Mouse (Mus musculus) cortical plate, adult 2 months (tissue): Measurements from ENCODE around the gene Sun1. TPM values are rescaled to one million over a fixed set of nuclear protein-coding genes. Genes with fewer than 3 reads are reported as not detected.

Experiments used
- H3K27ac ChIP-seq: fragments of 200-500 bp; 2 replicates; pipeline ENCODE4 v1.5.1; 2012; ENCODE audit warnings: low read length, control low read depth, inconsistent platforms; ENCODE audit not compliant: insufficient read depth
- H3K4me1 ChIP-seq: fragments of 200-500 bp; 2 replicates; pipeline ENCODE4 v1.6.1; 2011; ENCODE audit warnings: low read length; ENCODE audit not compliant: control insufficient read depth, insufficient read depth
- H3K4me3 ChIP-seq: fragments of 200-500 bp; 2 replicates; pipeline ENCODE4 v1.5.1; 2011; ENCODE audit warnings: mild to moderate bottlenecking, low read length, control low read depth; ENCODE audit not compliant: insufficient read depth
- CTCF ChIP-seq: fragments of 200-500 bp; IDR thresholded peaks from 2 replicates; pipeline ENCODE4 v1.5.1; 2011; ENCODE audit warnings: mild to moderate bottlenecking, control low read depth, low read length; ENCODE audit not compliant: insufficient read depth; ENCODE audit errors: extremely low read depth
- POLR2A ChIP-seq: fragments of 200-500 bp; IDR thresholded peaks from 2 replicates; pipeline ENCODE4 v1.6.1; 2011; ENCODE audit warnings: mild to moderate bottlenecking, low read length, control low read depth; ENCODE audit not compliant: insufficient read depth; ENCODE audit errors: extremely low read depth
- polyA plus RNA-seq: library from polyadenylated mRNA; depleted of rRNA; stranded (reverse); fragments of >200 nt; gene quantifications from 2 replicates; pipeline ENCODE4 v1.2.3, GENCODE M21; 2012; rRNA removed

Gene Sun1
- polyA plus RNA-seq, 1 experiment: 115 TPM

GRCm38 (mm10) chr5:139288591-139288990 lies 88.2 kb downstream of the Sun1 start:
- Histone ChIP-seq H3K27ac (no peak overlapping the region), H3K4me3 (no peak overlapping the region), H3K4me1 (peaks cover 2% of the 10 kb centered on the region; the same call in 1 of the 2 replicates)
- no peak for TF ChIP-seq POLR2A
- TF ChIP-seq CTCF: no peak

DNA sequence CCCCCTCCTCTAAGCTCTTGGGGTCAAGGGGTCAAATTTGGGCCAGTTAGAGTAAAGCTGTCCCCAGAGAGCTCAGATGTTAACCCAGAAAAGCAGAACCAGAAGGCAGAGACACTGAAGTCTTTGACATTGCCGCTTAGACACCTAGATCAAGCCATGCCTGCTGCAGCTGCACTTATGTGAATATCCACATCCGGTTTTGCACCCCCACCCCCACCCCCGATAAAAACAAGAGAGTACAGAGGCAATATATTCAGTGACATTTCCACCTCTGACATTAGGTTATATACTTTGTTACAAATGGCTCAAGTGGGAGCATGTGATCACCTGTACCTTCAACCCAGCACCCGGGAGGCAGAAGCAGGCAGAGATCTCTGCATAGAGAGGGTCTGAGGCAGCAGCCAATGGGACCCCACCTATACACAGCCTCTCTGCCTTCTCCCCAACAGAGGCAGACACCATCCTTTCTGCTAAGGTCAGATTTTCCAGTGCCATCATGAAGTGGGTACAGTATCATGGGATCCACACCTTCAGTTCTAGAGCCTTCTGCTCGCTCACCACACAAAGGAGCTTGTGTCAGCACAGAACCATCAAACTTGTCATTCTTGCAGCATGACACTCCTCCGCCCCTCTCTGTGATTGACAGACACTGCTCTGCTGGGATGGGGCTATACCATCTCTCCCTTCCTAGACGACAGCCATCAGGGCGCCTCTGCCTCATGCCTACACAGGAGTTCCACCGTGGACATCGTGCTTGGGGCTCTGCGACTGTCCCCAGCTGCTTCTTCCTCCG lies 90.2 kb downstream of the Sun1 start:
- TF ChIP-seq POLR2A: no peak
- H3K4me1 ChIP-seq: peaks cover 2% of the 10 kb centered on the region; the same call in 1 of the 2 replicates
- no peak overlapping the region for H3K4me3 ChIP-seq
- H3K27ac ChIP-seq: no peak overlapping the region

DNA sequence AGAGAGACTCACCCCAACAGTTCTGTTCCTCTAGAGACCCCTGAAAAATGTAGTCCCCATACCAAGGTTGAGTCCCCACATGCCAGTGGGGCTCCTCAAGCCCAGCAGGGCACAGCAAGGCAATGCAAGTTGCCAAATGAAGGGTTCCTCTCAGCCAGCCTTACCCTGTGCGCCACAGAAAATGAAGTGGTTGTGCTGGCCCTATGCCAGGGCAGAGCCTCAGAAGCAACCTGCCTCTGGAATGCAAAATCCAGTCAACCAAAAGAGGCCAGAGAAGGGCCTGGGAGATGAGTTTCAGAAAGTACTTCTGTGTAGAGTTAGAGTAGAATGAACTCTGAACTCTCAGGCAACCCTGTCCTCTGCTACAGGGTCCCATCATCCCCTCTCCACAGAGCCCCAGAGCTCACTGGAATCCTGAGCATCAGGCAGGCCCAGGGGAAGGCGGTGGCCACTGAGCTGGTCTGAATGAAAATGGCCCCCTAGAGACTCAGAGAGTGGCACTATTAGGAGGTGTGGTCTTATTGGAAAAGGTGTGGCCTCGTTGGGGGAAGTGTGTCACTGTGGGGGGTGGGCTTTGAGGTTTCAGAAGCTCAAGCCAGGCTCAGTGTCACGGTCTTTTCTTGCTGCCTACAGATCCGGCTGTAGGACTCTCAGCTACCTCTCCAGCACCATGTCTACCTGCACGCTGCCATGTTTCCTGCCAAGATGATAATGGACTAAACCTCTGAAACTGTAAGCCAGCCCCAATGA lies 91.5 kb downstream of the Sun1 start:
- Histone ChIP-seq H3K27ac (no peak overlapping the region), H3K4me3 (no peak overlapping the region), H3K4me1 (peaks cover 2% of the 10 kb centered on the region; the same call in 1 of the 2 replicates)
- no peak for TF ChIP-seq CTCF
- TF ChIP-seq POLR2A: no peak

DNA sequence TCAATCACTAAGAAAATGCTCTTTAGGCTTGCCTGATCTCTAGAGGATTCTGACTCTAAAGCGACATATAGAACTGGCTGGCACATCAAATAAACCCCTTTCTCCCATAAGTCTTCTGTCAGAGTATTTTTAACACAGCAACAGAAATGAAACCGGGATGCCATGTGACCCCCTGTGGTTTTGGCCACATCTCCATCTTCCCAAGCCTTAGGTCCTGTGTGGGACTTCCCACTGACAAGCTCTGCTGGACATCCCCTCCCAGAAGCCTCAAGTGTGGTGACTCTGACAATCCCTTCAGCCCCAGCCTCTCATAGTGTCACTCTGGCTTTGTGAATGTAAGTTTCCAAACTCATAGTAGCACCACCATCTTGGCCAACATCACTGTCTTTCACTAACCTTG lies 93.7 kb downstream of the Sun1 start:
- TF ChIP-seq CTCF (no peak), POLR2A (no peak)
- Histone ChIP-seq H3K27ac (no peak overlapping the region), H3K4me3 (no peak overlapping the region), H3K4me1 (no peaks in the 10 kb centered on the region; the same call in 1 of the 2 replicates)

- H3K27ac ChIP-seq: no peak overlapping the region
- H3K4me1 ChIP-seq: peaks cover 1% of the 10 kb centered on the region; the same call in 1 of the 2 replicates
- no peak for TF ChIP-seq POLR2A
- TF ChIP-seq CTCF: no peak
- no peak overlapping the region for H3K4me3 ChIP-seq
Observed at GRCm38 (mm10) chr5:139297092-139297491, 96.7 kb downstream of the Sun1 start.

- H3K4me3 ChIP-seq: no peak overlapping the region
- H3K27ac ChIP-seq: no peak overlapping the region
- peaks cover 1% of the 10 kb centered on the region; the same call in 1 of the 2 replicates for H3K4me1 ChIP-seq
- TF ChIP-seq CTCF: no peak
- TF ChIP-seq POLR2A: no peak
Observed at GRCm38 (mm10) chr5:139297745-139298144, 97.3 kb downstream of the Sun1 start.

Other genes starting within 250 kb of the Sun1 start
- gene Pdgfa, start 203.3 kb upstream of the Sun1 start, polyA plus RNA-seq: 29.4 and 30.0 TPM in 2 replicates
- 862 and 899 TPM in 2 replicates for gene Prkar1b, start 50.6 kb upstream of the Sun1 start, polyA plus RNA-seq
- gene Dnaaf5, start 50.4 kb upstream of the Sun1 start, polyA plus RNA-seq: 5.8 and 6.7 TPM in 2 replicates
- gene Get4, start 51.7 kb downstream of the Sun1 start, polyA plus RNA-seq: 82.6 and 89.5 TPM in 2 replicates
- 271 and 275 TPM in 2 replicates for gene Adap1, start 125.0 kb downstream of the Sun1 start, polyA plus RNA-seq
- gene Cox19, start 150.8 kb downstream of the Sun1 start, polyA plus RNA-seq: 90.2 and 92.7 TPM in 2 replicates
- gene Cyp2w1, start 152.0 kb downstream of the Sun1 start, polyA plus RNA-seq: not detected in 2 replicates
- 15.3 and 16.3 TPM in 2 replicates for gene Gpr146, start 177.1 kb downstream of the Sun1 start, polyA plus RNA-seq
- gene C130050O18Rik, start 204.6 kb downstream of the Sun1 start, polyA plus RNA-seq: 0.44 TPM in 2 replicates
- 4.7 and 4.8 TPM in 2 replicates for gene Gper1, start 222.5 kb downstream of the Sun1 start, polyA plus RNA-seq